Mouse (Mus musculus): ENCODE measurements around the gene Xpot.

Gene Xpot

GRCm38 (mm10) chr10:121622431-121622830 is 3.7 kb downstream of the Xpot start:
- no peak for DNase-seq (ENCODE audit: low read depth, low spot score)

GRCm38 (mm10) chr10:121615935-121616334 is 10.2 kb downstream of the Xpot start:
- DNase-seq (ENCODE audit: low read depth, low spot score) = no peak

- DNase-seq (ENCODE audit: low read depth, low spot score) = no peak
Measured at GRCm38 (mm10) chr10:121615146-121615870, 10.8 kb downstream of the Xpot start.

- DNase-seq (ENCODE audit: low read depth, low spot score) = peak; percentile 20
Measured at GRCm38 (mm10) chr10:121613570-121613969, 12.6 kb downstream of the Xpot start.

GRCm38 (mm10) chr10:121612448-121612847 is 13.7 kb downstream of the Xpot start:
- no peak for DNase-seq (ENCODE audit: low read depth, low spot score)

- no peak for DNase-seq (ENCODE audit: low read depth, low spot score)
Measured at GRCm38 (mm10) chr10:121611587-121611986, 14.5 kb downstream of the Xpot start.

- no peak for DNase-seq (ENCODE audit: low read depth, low spot score)
Measured at GRCm38 (mm10) chr10:121608177-121608576, 18.0 kb downstream of the Xpot start.

- no peak for DNase-seq (ENCODE audit: low read depth, low spot score)
Measured at GRCm38 (mm10) chr10:121604632-121605344, 21.3 kb downstream of the Xpot start.

- DNase-seq (ENCODE audit: low read depth, low spot score) = no peak
Measured at GRCm38 (mm10) chr10:121603556-121603955, 22.6 kb downstream of the Xpot start.

GRCm38 (mm10) chr10:121601272-121601671 is 24.9 kb downstream of the Xpot start:
- no peak for DNase-seq (ENCODE audit: low read depth, low spot score)

GRCm38 (mm10) chr10:121596580-121596979 is 29.6 kb downstream of the Xpot start:
- DNase-seq (ENCODE audit: low read depth, low spot score) = peak; percentile 55

GRCm38 (mm10) chr10:121591106-121591505 is 35.0 kb downstream of the Xpot start:
- DNase-seq (ENCODE audit: low read depth, low spot score) = peak; percentile 57

- DNase-seq (ENCODE audit: low read depth, low spot score) = no peak
Measured at GRCm38 (mm10) chr10:121587371-121587840, 38.7 kb downstream of the Xpot start.

GRCm38 (mm10) chr10:121586675-121587370 is 39.3 kb downstream of the Xpot start, which contains the start of gene Tbk1:
Gene Tbk1 (minus strand): TSS chr10:121586787.
- peak; percentile 97 for DNase-seq (ENCODE audit: low read depth, low spot score)

GRCm38 (mm10) chr10:121585791-121586642 is 40.1 kb downstream of the Xpot start:
- DNase-seq (ENCODE audit: low read depth, low spot score) = peak; percentile 16

- no peak for DNase-seq (ENCODE audit: low read depth, low spot score)
Measured at GRCm38 (mm10) chr10:121585056-121585790, 40.9 kb downstream of the Xpot start.

- no peak for DNase-seq (ENCODE audit: low read depth, low spot score)
Measured at GRCm38 (mm10) chr10:121584033-121584432, 42.1 kb downstream of the Xpot start.

GRCm38 (mm10) chr10:121583016-121583415 is 43.1 kb downstream of the Xpot start:
- no peak for DNase-seq (ENCODE audit: low read depth, low spot score)

GRCm38 (mm10) chr10:121582287-121582686 is 43.8 kb downstream of the Xpot start:
- no peak for DNase-seq (ENCODE audit: low read depth, low spot score)

- DNase-seq (ENCODE audit: low read depth, low spot score) = peak; percentile 45
Measured at GRCm38 (mm10) chr10:121581405-121581804, 44.7 kb downstream of the Xpot start.

GRCm38 (mm10) chr10:121580381-121580780 is 45.8 kb downstream of the Xpot start:
- no peak for DNase-seq (ENCODE audit: low read depth, low spot score)
